Comparison of ENCODE assay signal across 10 mouse cellular contexts in the genomic region with DNA sequence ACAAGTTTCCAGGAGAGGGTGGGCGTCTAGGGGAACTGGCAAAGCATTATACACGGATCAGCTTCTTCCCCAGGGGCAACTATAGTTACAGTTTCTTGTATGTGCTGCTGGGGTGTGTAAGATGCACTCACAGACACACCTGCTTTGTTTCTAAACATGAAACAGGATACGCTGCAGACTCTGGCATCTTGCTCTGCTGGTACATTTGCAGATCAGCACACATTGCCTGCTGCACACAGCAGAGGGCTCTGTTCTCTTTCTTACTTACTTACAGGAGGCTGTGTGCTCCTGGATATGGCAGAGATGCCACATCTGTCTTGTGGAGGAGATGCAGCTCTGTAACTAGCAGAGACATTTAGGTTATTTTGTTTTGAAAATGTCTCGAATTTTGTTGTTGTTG. TPM values are rescaled to one million over a fixed set of nuclear protein-coding genes. Genes with fewer than 3 reads are reported as not detected.
A peak's percentile ranks its signal among the peaks of the same experiment; 100 is the strongest.
DNase-seq lines count a peak whose midpoint lies in the region; ATAC-seq and TF ChIP-seq lines count a peak whose summit lies in the region.
"Had no signal": no experiment of that assay in that cellular context is flagged by ENCODE, and none has a peak within 500 bp of the region (broad histone marks: within the 10 kb centered on the region; RNA-seq: fewer than 3 reads in every experiment).

No protein-coding gene starts in this region.

- H3K27ac ChIP-seq in heart, embryonic 15.5 days: peak overlapping the region; percentile 35
- no peak overlapping the region for H3K27ac ChIP-seq in heart, embryonic 10.5 days
- no peak overlapping the region for H3K27ac ChIP-seq in lung, postnatal 0 days (ENCODE audit: low read length)

- 67% methylated on average over 4 of the region's 4 CpGs for WGBS in heart, embryonic 15.5 days
- WGBS in heart, embryonic 10.5 days: 70% methylated on average over 4 of the region's 4 CpGs
- 73% methylated on average over 4 of the region's 4 CpGs for WGBS in lung, postnatal 0 days

- H3K9ac ChIP-seq in heart, embryonic 15.5 days: no peak overlapping the region
- no peak overlapping the region for H3K9ac ChIP-seq in lung, postnatal 0 days (replicated peaks; ENCODE audit: low read depth)
- H3K9ac ChIP-seq: lung, embryonic 14.5 days had no signal

- DNase-seq in heart, embryonic 10.5 days (ENCODE audit: low spot score): no peak
- DNase-seq in lung, postnatal 0 days (ENCODE audit: low spot score): no peak
- no peak for DNase-seq in lung, adult 18-20 months
- peak; percentile 17 for DNase-seq in MN1 (ENCODE audit: low spot score)
- peak; percentile 26 for DNase-seq in thymus, postnatal 0 days (ENCODE audit: low spot score)
- no peak for DNase-seq in right cerebral cortex, postnatal 25 days
- DNase-seq in layer of hippocampus, adult 9-10 months (ENCODE audit: low spot score): no peak
- DNase-seq: cerebellum, postnatal 25 days; lung, embryonic 14.5 days had no signal

- ATAC-seq in heart, embryonic 15.5 days (replicated peaks; ENCODE audit: insufficient number of reproducible peaks, insufficient read depth, low FRiP score, low read depth): no peak
- no peak for ATAC-seq in lung, postnatal 0 days

- no peaks in the 10 kb centered on the region for H3K27me3 ChIP-seq in heart, embryonic 15.5 days
- H3K27me3 ChIP-seq in heart, embryonic 10.5 days (ENCODE audit: insufficient read depth, poor library complexity, severe bottlenecking): no peaks in the 10 kb centered on the region
- H3K27me3 ChIP-seq in lung, postnatal 0 days (replicated peaks; ENCODE audit: insufficient read depth, low read length): no peaks in the 10 kb centered on the region

- no peak overlapping the region for H3K4me3 ChIP-seq in heart, embryonic 15.5 days
- H3K4me3 ChIP-seq in heart, embryonic 10.5 days: no peak overlapping the region
- no peak overlapping the region for H3K4me3 ChIP-seq in lung, postnatal 0 days (ENCODE audit: low read depth, low read length)

- peaks cover 15% of the 10 kb centered on the region for H3K4me1 ChIP-seq in heart, embryonic 15.5 days (replicated peaks)
- H3K4me1 ChIP-seq in heart, embryonic 10.5 days: peaks cover 28% of the 10 kb centered on the region
- peaks cover 10% of the 10 kb centered on the region; the same call in 1 of the 2 replicates for H3K4me1 ChIP-seq in lung, postnatal 0 days (ENCODE audit: insufficient read depth, low read depth, low read length)

- H3K9me3 ChIP-seq in heart, embryonic 15.5 days (replicated peaks): no peaks in the 10 kb centered on the region
- H3K9me3 ChIP-seq in heart, embryonic 10.5 days: no peaks in the 10 kb centered on the region
- no peaks in the 10 kb centered on the region for H3K9me3 ChIP-seq in lung, postnatal 0 days (ENCODE audit: low read length)

- H3K4me2 ChIP-seq in heart, embryonic 15.5 days: peak overlapping the region; percentile 24; the same call in 1 of the 2 replicates
- no peak overlapping the region for H3K4me2 ChIP-seq in lung, postnatal 0 days (replicated peaks; ENCODE audit: low read depth, low read length)
- H3K4me2 ChIP-seq: lung, embryonic 14.5 days had no signal

- H3K36me3 ChIP-seq in heart, embryonic 15.5 days: peaks cover 38% of the 10 kb centered on the region
- H3K36me3 ChIP-seq in heart, embryonic 10.5 days: peaks cover 49% of the 10 kb centered on the region
- H3K36me3 ChIP-seq in lung, postnatal 0 days (ENCODE audit: insufficient read depth, low read length): no peaks in the 10 kb centered on the region

- TF ChIP-seq EP300 in lung, postnatal 0 days (IDR thresholded peaks at IDR 0.05): no peak

- peak; percentile 7; the same call in 1 of the 2 replicates for TF ChIP-seq CTCF in lung, postnatal 0 days (IDR thresholded peaks at IDR 0.05)

RNA-seq across cellular contexts. Expression of a gene that starts 3.8 kb away (rescaled TPM):
- 123 and 132 TPM in 2 replicates for polyA plus RNA-seq in heart, embryonic 15.5 days (2015; fragmentation: Nextera tagmentation; extraction: Ambion mirVana)
- polyA plus RNA-seq in heart, embryonic 10.5 days (2016; fragmentation: Nextera tagmentation; extraction: Ambion mirVana): 155 and 156 TPM in 2 replicates
- 64.1 and 70.1 TPM in 2 replicates for polyA plus RNA-seq in lung, postnatal 0 days (2015; fragmentation: Nextera tagmentation; extraction: Ambion mirVana)
- 152 and 158 TPM in 2 replicates for polyA plus RNA-seq in thymus, postnatal 0 days (2015; fragmentation: Nextera tagmentation; extraction: Ambion mirVana)

RNA-seq across cellular contexts. Expression of a gene that starts 3.9 kb away (rescaled TPM):
- 2.2 and 2.8 TPM in 2 replicates for polyA plus RNA-seq in heart, embryonic 15.5 days (2015; fragmentation: Nextera tagmentation; extraction: Ambion mirVana)
- 2.8 and 4.4 TPM in 2 replicates for polyA plus RNA-seq in heart, embryonic 10.5 days (2016; fragmentation: Nextera tagmentation; extraction: Ambion mirVana)
- polyA plus RNA-seq in lung, postnatal 0 days (2015; fragmentation: Nextera tagmentation; extraction: Ambion mirVana): 2.0 and 2.1 TPM in 2 replicates
- polyA plus RNA-seq in thymus, postnatal 0 days (2015; fragmentation: Nextera tagmentation; extraction: Ambion mirVana): 1.7 and 2.3 TPM in 2 replicates

RNA-seq across cellular contexts. Expression of a gene that starts 49.6 kb away (rescaled TPM):
- 0.08 and 0.43 TPM in 2 replicates for polyA plus RNA-seq in heart, embryonic 15.5 days (2015; fragmentation: Nextera tagmentation; extraction: Ambion mirVana)
- polyA plus RNA-seq in heart, embryonic 10.5 days (2016; fragmentation: Nextera tagmentation; extraction: Ambion mirVana): 0.33 and 1.2 TPM in 2 replicates
- polyA plus RNA-seq in lung, postnatal 0 days (2015; fragmentation: Nextera tagmentation; extraction: Ambion mirVana): 0.40 and 0.53 TPM in 2 replicates
- 0.36 and 0.81 TPM in 2 replicates for polyA plus RNA-seq in thymus, postnatal 0 days (2015; fragmentation: Nextera tagmentation; extraction: Ambion mirVana)

Comparison
In these comparisons a context has a peak if more than half of its experiments do, and no peak if none do; other contexts are left out.
1. DNase-seq: peak in MN1 (single experiment) and thymus, postnatal 0 days (single experiment); none in heart, embryonic 10.5 days (single experiment), lung, postnatal 0 days (single experiment), lung, adult 18-20 months (0 of 2), right cerebral cortex, postnatal 25 days (single experiment) and layer of hippocampus, adult 9-10 months (single experiment).